Mouse (Mus musculus) c-Kit-positive CD71-positive TER-119-positive erythroid progenitor cells, embryonic 14.5 days (primary cell): ENCODE results near the gene Gm17455.
A peak's percentile ranks its signal among the peaks of the same experiment; 100 is the strongest.

Experiments
- DNase-seq: peaks from one replicate; pipeline ENCODE4 v3.0.0-alpha.2; 2013; ENCODE audit warnings: low spot score

Gm17455 gene

DNA sequence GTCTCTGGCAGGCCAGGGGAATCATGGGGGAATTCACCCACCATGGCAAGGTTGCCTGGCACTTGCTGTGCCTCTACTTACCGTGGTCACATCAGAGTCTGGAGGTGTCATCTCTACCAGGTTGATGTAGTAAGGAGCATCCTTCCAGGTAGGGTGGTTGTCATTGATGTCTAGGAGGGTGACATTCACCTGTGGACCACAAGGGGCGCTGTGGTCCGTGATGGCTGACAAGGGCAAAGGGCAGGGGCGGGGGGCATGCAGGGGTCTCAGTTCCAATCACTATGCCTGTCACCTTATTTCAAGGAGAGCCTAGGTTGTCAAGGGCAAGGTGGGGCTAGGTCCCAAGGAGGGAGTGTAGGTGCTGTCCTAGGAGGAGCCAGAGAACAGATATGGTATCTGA lies 20.1 kb downstream of the Gm17455 start:
- DNase-seq: peak; percentile 15

DNA sequence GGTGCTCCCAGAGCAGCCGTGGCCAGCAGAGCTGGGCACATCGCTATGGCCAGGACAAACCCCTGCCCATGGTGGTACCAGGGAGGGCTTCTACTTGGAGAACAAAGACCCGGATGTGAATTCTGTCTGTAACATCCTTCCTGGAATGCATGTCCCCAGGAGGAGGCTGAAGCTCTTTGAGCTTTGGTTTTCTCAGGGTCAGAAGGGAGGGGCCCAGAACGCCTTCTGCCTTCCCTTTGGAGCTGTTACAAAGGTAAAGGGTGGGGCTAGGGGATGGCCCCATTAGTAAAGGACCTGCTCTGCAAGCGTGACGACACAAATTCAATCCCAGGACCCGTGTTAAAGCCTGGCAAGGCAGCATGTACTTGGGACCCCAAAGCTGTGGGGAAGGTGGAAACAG lies 23.2 kb downstream of the Gm17455 start:
- no peak for DNase-seq

DNA sequence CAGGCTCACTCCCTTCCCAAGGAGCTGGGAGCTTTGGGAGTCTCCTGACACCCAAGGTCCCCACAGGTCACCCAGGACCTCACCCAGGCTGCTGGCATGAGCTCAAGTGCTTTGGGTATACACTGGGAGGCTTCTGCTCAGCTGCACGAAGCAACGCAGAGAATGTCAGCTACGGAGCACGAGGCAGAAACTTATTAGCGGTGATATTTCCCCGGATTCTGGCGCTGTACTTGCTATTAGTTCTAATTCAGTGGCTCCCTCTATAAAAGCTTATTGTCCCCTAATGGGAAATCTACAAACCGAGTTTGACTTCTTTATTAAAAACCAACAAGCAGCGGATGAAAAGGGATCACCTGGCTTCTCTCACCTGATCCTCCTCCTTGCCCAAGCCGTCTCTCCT lies 30.5 kb downstream of the Gm17455 start:
- no peak for DNase-seq

DNA sequence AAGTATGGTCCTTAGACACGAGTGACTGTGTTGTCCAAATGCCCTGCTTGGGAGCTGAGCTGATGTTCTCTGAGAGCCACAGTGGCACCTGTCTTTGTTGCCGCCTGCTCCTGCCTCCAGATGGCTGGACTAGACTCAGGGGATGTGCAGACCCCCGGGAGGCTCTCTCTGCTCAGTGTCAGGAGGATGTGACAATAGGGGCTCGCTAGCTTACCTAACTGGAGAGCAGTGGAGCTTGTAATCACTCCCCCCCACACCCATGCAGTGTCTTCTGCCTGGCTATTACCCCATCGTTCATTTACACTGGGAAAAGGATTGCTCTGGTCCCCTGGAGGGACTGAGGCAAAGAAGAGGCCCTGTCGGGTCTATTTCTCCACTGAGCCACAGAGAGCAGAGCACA lies 31.1 kb downstream of the Gm17455 start:
- no peak for DNase-seq

DNA sequence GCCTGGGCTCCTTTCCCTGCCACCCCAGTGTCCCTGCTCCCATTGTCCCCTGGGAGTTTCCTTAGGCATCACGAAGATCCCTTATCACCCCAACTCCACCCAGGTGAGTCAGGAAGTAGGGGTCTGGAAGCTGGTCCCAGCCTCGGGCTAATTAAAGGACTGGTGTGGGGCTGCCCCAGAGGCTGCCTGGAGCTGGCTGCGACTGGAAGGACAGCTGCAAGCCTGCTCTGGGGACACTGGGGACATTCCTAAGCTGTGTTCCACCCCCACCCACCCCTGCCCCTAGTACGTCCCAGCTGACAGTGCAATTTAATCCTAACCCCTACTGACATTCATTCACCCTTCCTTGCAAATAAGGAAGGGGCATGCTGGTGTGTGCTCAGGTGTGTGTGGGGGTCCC lies 33.2 kb downstream of the Gm17455 start:
- no peak for DNase-seq

DNA sequence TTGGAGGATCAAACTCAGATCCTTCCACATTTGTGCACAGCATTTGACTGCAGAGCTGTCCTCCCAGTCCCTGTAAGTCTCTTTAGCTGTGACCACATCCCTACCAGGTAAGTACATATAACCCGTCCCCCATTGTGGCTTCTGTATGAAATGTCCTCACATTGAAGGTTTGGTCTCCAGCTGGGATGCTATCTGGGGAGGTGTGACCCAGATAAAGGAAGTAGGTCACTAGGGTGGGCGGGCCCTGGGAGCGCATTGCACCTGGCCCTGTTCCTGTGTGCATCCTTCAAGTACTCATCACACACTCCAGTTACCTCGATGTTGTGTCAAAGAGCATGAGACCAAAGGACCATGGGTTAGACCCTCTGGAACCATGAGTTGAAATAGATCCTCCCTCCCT lies 42.8 kb downstream of the Gm17455 start:
- no peak for DNase-seq

DNA sequence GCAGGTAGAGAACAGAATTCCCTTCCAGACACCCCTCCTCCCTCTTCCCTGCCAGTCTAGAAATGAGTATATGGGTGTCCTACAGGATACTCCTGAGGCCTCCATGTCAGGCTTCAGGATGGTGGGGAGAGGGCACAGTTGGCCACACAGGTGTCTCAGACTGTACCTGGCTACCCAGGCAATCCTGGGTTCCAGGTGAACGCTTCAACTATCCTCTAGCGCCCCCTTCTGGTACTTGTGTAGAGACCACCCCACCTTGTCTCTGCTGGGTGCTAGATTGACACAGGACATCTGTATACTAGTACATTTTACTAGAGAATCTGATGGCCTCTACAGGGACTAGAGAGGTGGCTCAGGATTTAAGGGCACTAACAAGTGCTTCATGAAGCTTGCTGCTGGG lies 43.6 kb downstream of the Gm17455 start:
- DNase-seq: peak; percentile 10

DNA sequence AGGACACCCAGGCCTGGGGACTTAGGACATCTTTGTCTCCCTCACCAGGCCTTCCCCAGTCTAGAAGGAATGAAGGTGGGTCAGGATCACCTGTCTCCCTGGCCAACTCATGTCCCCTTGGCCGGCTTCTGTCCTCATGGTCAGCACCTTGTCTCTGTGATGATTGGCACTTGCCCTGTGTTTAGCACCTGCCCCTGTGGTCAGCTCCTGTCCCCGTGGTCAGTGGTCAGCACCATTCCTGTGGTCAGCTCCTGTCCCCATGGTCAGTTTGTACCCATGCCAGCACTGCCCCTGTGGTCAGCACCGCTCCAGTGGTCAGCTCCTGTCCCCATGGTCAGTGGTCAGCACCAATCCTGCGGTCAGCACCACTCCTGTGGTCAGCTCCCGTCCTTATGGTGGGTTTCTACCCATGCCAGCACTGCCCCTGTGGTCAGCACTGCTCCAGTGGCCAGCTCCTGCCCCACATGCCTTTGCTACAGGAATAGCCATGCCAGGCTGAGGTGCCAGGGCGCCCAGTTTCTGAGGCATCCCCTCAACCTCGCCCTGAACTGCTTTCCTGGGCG lies 45.6 kb downstream of the Gm17455 start:
- no peak for DNase-seq

DNA sequence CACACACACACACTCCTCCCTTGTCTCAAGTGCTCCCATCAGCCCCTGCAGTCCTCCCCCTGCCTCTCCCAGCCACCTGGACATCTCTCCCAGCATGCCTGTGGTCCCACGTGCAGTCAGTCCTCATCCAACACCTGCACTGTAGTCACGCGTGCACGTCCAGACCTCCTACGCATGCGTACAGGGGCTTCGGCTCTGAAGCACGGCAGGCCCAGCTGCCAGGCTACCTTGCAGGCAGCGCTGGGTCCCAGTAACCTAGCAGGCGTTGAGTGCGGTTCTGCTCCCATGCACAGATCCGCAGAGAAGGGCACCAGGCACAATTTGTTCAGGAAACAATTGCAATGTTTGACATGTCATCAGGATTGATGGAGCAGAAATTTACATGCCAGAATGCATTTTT lies 47.7 kb downstream of the Gm17455 start:
- no peak for DNase-seq
